Mouse (Mus musculus): Measurements from ENCODE around the gene Mtif3. TPM values are rescaled to one million over a fixed set of nuclear protein-coding genes. Genes with fewer than 3 reads are reported as not detected.

The Mtif3 gene
- 25.9 and 30.6 TPM in 2 replicates for polyA plus RNA-seq (2015; fragmentation: Nextera tagmentation; extraction: Ambion mirVana)

- peak within 1 kb of the TSS; percentile 71 for H3K27ac ChIP-seq
- ATAC-seq = peak; percentile 90
- WGBS = 2% methylated on average over 46 of the region's 46 CpGs
These were observed at the start of gene Mtif3 for GRCm38 (mm10) chr5:146963118-146963936. Mtif3 (minus strand) TSS chr5:146963800.

GRCm38 (mm10) chr5:147011333-147011732, 47.7 kb upstream of the Mtif3 start:
- Histone ChIP-seq H3K9me3 (no peaks in the 10 kb centered on the region), H3K36me3 (no peaks in the 10 kb centered on the region), H3K4me3 (replicated peaks) (no peak overlapping the region), H3K4me2 (replicated peaks) (no peak overlapping the region), H3K27me3 (no peaks in the 10 kb centered on the region), H3K27ac (no peak overlapping the region), H3K9ac (replicated peaks) (no peak overlapping the region), H3K4me1 (replicated peaks) (no peaks in the 10 kb centered on the region)
- ATAC-seq = no peak
- WGBS = 81% methylated on average over 10 of the region's 10 CpGs

More at GRCm38 (mm10) chr5:146963118-146963936, at the start of gene Mtif3:
- Histone ChIP-seq H3K9me3 (no peaks in the 10 kb centered on the region), H3K4me1 (replicated peaks) (peaks cover 8% of the 10 kb centered on the region), H3K4me2 (replicated peaks) (peak within 1 kb of the TSS; percentile 81), H3K9ac (replicated peaks) (peak within 1 kb of the TSS; percentile 83), H3K36me3 (peaks cover 18% of the 10 kb centered on the region), H3K27me3 (no peaks in the 10 kb centered on the region), H3K4me3 (replicated peaks) (peak within 1 kb of the TSS; percentile 90)

DNA sequence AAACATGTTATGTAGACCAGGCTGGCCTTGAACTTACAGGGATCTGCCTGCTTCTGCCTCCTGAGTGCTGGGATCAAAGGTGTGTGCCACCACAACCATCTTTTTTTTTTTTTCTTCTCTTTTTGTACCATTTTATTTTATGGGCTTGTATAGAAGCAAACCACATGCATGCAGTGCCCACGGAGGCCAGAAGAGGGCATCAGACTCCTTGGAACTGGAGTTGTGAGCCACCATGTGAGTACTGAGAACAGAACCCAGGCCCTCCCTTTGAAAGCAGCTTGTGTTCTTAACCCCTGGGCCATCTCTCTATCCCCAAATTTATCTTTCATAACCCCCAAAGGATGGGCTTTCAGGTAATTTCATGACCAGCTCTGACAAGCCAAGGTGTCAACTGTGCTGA, 39.7 kb upstream of the Mtif3 start:
- WGBS = 56% methylated on average over 1 of the region's 1 CpGs
- no peak overlapping the region for H3K27ac ChIP-seq
- no peaks in the 10 kb centered on the region for H3K4me1 ChIP-seq (replicated peaks)
- no peak overlapping the region for H3K4me2 ChIP-seq (replicated peaks)
- H3K4me3 ChIP-seq (replicated peaks) = no peak overlapping the region
- H3K36me3 ChIP-seq = no peaks in the 10 kb centered on the region
- H3K27me3 ChIP-seq = no peaks in the 10 kb centered on the region
- no peak overlapping the region for H3K9ac ChIP-seq (replicated peaks)
- no peak for ATAC-seq
- H3K9me3 ChIP-seq = no peaks in the 10 kb centered on the region; the same call in 1 of the 2 replicates

- Histone ChIP-seq H3K27me3 (no peaks in the 10 kb centered on the region), H3K36me3 (no peaks in the 10 kb centered on the region), H3K9me3 (no peaks in the 10 kb centered on the region; the same call in 1 of the 2 replicates), H3K27ac (no peak overlapping the region), H3K4me2 (replicated peaks) (no peak overlapping the region), H3K4me1 (replicated peaks) (no peaks in the 10 kb centered on the region), H3K9ac (replicated peaks) (no peak overlapping the region), H3K4me3 (replicated peaks) (no peak overlapping the region)
- no peak for ATAC-seq
- 82% methylated on average over 4 of the region's 4 CpGs for WGBS
These were observed 37.7 kb upstream of the Mtif3 start for GRCm38 (mm10) chr5:147001312-147001711.

- Histone ChIP-seq H3K4me2 (replicated peaks) (no peak overlapping the region), H3K4me3 (replicated peaks) (no peak overlapping the region), H3K27ac (no peak overlapping the region), H3K4me1 (replicated peaks) (no peaks in the 10 kb centered on the region), H3K9ac (replicated peaks) (no peak overlapping the region), H3K9me3 (no peaks in the 10 kb centered on the region; the same call in 1 of the 2 replicates), H3K36me3 (no peaks in the 10 kb centered on the region), H3K27me3 (no peaks in the 10 kb centered on the region)
- no peak for ATAC-seq
- 94% methylated on average over 12 of the region's 12 CpGs for WGBS
These were observed 35.2 kb upstream of the Mtif3 start for GRCm38 (mm10) chr5:146998802-146999201.

GRCm38 (mm10) chr5:146996812-146997211, 33.2 kb upstream of the Mtif3 start:
- no peak overlapping the region for H3K4me2 ChIP-seq (replicated peaks)
- H3K9ac ChIP-seq (replicated peaks) = no peak overlapping the region
- H3K27me3 ChIP-seq = no peaks in the 10 kb centered on the region
- no peak overlapping the region for H3K4me3 ChIP-seq (replicated peaks)
- no peaks in the 10 kb centered on the region for H3K9me3 ChIP-seq
- 85% methylated on average over 7 of the region's 7 CpGs for WGBS
- no peak overlapping the region for H3K27ac ChIP-seq
- no peak for ATAC-seq
- H3K4me1 ChIP-seq (replicated peaks) = no peaks in the 10 kb centered on the region
- H3K36me3 ChIP-seq = no peaks in the 10 kb centered on the region

GRCm38 (mm10) chr5:146994973-146995372, 31.4 kb upstream of the Mtif3 start:
- Histone ChIP-seq H3K9ac (replicated peaks) (no peak overlapping the region), H3K4me2 (replicated peaks) (no peak overlapping the region), H3K4me1 (replicated peaks) (no peaks in the 10 kb centered on the region), H3K4me3 (replicated peaks) (no peak overlapping the region), H3K27ac (no peak overlapping the region), H3K27me3 (no peaks in the 10 kb centered on the region), H3K9me3 (no peaks in the 10 kb centered on the region), H3K36me3 (no peaks in the 10 kb centered on the region)
- 79% methylated on average over 6 of the region's 6 CpGs for WGBS
- ATAC-seq = no peak

DNA sequence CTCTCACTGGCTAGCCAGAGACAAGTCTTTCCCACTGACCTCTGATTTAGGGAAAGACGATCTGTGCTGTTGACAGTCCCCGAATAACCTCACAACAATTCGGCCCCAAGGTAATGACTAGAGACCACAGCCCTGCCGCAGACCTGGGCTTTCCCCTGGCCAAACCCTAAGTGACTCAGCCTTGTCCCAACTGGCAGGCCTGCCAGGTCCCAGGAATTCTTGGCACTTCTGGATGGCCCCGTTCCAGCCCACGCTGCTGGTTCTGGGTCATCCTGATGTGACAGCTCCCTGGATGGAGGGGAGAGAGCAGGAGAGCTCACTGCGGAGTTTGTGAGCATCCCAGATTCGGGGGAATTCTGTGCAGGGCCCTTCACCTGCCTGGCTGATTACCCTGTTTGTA, 29.9 kb upstream of the Mtif3 start:
- ATAC-seq = no peak
- Histone ChIP-seq H3K4me2 (replicated peaks) (no peak overlapping the region), H3K9me3 (no peaks in the 10 kb centered on the region), H3K4me3 (replicated peaks) (no peak overlapping the region), H3K4me1 (replicated peaks) (no peaks in the 10 kb centered on the region), H3K27me3 (no peaks in the 10 kb centered on the region), H3K9ac (replicated peaks) (no peak overlapping the region), H3K36me3 (no peaks in the 10 kb centered on the region), H3K27ac (no peak overlapping the region)
- WGBS = 82% methylated on average over 8 of the region's 8 CpGs

DNA sequence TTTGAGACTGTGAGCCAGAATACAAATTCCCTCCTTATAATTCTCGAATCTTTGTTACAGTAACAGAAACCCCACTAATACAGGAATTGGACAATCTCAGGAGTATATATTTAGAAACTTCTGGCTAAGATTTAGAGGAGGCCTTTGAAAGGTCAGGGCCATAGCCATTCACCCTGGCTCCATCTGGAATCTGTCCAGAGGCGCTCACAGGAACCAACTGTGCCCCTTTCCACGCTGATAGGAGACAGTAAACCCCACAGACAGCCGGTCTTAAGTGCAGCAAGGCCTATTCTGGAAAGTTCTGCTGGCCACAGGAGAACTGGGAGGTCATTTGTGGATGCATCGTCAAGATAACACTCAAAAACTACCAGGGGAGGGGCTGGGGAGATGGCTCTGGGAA, 25.5 kb upstream of the Mtif3 start:
- ATAC-seq = no peak
- WGBS = 86% methylated on average over 5 of the region's 5 CpGs

GRCm38 (mm10) chr5:146987588-146987987, 24.0 kb upstream of the Mtif3 start:
- H3K4me2 ChIP-seq (replicated peaks) = no peak overlapping the region
- no peak overlapping the region for H3K27ac ChIP-seq
- no peak overlapping the region for H3K9ac ChIP-seq (replicated peaks)
- H3K4me3 ChIP-seq (replicated peaks) = no peak overlapping the region
- H3K9me3 ChIP-seq = no peaks in the 10 kb centered on the region
- no peak for ATAC-seq
- H3K27me3 ChIP-seq = peaks cover 18% of the 10 kb centered on the region; the same call in 1 of the 2 replicates
- H3K4me1 ChIP-seq (replicated peaks) = 0 out of 2 replicates have a peak, but pooled peaks cover 7% of the 10 kb centered on the region
- no peaks in the 10 kb centered on the region for H3K36me3 ChIP-seq
- 86% methylated on average over 10 of the region's 10 CpGs for WGBS

More for the DNA sequence above, 25.5 kb upstream of the Mtif3 start:
- no peak overlapping the region for H3K4me3 ChIP-seq (replicated peaks)
- 0 out of 2 replicates have a peak, but pooled peaks cover 7% of the 10 kb centered on the region for H3K4me1 ChIP-seq (replicated peaks)
- no peaks in the 10 kb centered on the region for H3K9me3 ChIP-seq
- peaks cover 12% of the 10 kb centered on the region; the same call in 1 of the 2 replicates for H3K27me3 ChIP-seq
- H3K27ac ChIP-seq = no peak overlapping the region
- no peak overlapping the region for H3K9ac ChIP-seq (replicated peaks)
- no peak overlapping the region for H3K4me2 ChIP-seq (replicated peaks)
- H3K36me3 ChIP-seq = no peaks in the 10 kb centered on the region

GRCm38 (mm10) chr5:146985725-146986433, 22.3 kb upstream of the Mtif3 start:
- WGBS = 65% methylated on average over 21 of the region's 21 CpGs
- Histone ChIP-seq H3K9ac (replicated peaks) (0 out of 2 replicates have a peak overlapping the region, but pooled peaks have one; percentile 32), H3K27ac (no peak overlapping the region), H3K4me3 (replicated peaks) (no peak overlapping the region), H3K9me3 (no peaks in the 10 kb centered on the region), H3K4me1 (replicated peaks) (0 out of 2 replicates have a peak, but pooled peaks cover 7% of the 10 kb centered on the region), H3K27me3 (peaks cover 30% of the 10 kb centered on the region), H3K4me2 (replicated peaks) (no peak overlapping the region), H3K36me3 (no peaks in the 10 kb centered on the region)
- no peak; the same call in 1 of the 2 replicates for ATAC-seq

DNA sequence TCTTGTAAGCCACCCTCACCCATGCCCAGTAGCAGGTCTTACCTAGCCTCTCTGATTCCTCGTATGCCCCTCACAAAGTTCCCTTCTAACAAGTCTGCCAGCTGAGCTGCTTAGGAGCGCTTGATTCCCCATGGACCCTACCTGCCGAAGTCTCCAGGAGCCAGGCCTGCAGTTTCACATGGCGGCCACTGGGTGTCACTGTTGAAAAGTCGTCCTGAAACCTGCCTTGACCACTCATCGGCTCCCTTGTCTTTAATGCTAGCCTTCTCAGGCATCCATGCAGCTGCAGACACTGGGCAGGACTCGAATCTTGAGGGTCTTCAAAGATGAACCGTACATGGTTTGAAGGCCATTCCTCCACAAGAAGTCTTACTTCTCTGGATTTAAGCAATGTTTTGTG, 19.6 kb upstream of the Mtif3 start:
- no peak overlapping the region for H3K9ac ChIP-seq (replicated peaks)
- H3K36me3 ChIP-seq = no peaks in the 10 kb centered on the region
- H3K4me3 ChIP-seq (replicated peaks) = no peak overlapping the region
- H3K4me1 ChIP-seq (replicated peaks) = 0 out of 2 replicates have a peak, but pooled peaks cover 7% of the 10 kb centered on the region
- no peaks in the 10 kb centered on the region for H3K9me3 ChIP-seq
- peaks cover 30% of the 10 kb centered on the region for H3K27me3 ChIP-seq
- no peak overlapping the region for H3K4me2 ChIP-seq (replicated peaks)
- no peak overlapping the region for H3K27ac ChIP-seq
- ATAC-seq = peak; percentile 67; the same call in 1 of the 2 replicates
- 10% methylated on average over 8 of the region's 8 CpGs for WGBS
